Comparison of ENCODE assay signal across 8 mouse cellular contexts in genomic region chr12:108240953-108241588, GRCm38 (mm10). TPM values are rescaled to one million over a fixed set of nuclear protein-coding genes. Genes with fewer than 3 reads are reported as not detected.
DNase-seq lines count a peak whose midpoint lies in the region; ATAC-seq lines count a peak whose summit lies in the region.

No protein-coding gene starts in this region.

- 7% methylated on average over 21 of the region's 21 CpGs for WGBS in hindbrain, embryonic 13.5 days
- 12% methylated on average over 21 of the region's 21 CpGs for WGBS in midbrain, embryonic 12.5 days

- peak; percentile 47 to 58 for DNase-seq in layer of hippocampus, adult 18-20 months (ENCODE audit: low spot score in 2 of 2)
- no peak for DNase-seq in layer of hippocampus, postnatal 10 days (ENCODE audit: low spot score in 2 of 2)
- DNase-seq in thymus, postnatal 10 days (ENCODE audit: low spot score in 2 of 2): no peak

- no peaks in the 10 kb centered on the region for H3K9me3 ChIP-seq in hindbrain, embryonic 13.5 days
- no peaks in the 10 kb centered on the region for H3K9me3 ChIP-seq in midbrain, embryonic 12.5 days

- H3K4me2 ChIP-seq in hindbrain, embryonic 13.5 days: peak overlapping the region; percentile 39
- H3K4me2 ChIP-seq in midbrain, embryonic 12.5 days (replicated peaks): peak overlapping the region; percentile 37

- no peak overlapping the region for H3K4me3 ChIP-seq in hindbrain, embryonic 13.5 days
- no peak overlapping the region for H3K4me3 ChIP-seq in midbrain, embryonic 12.5 days

- peak overlapping the region; percentile 93 for H3K27ac ChIP-seq in hindbrain, embryonic 13.5 days
- peak overlapping the region; percentile 89 for H3K27ac ChIP-seq in midbrain, embryonic 12.5 days (replicated peaks)

- peaks cover 100% of the 10 kb centered on the region for H3K4me1 ChIP-seq in hindbrain, embryonic 13.5 days (replicated peaks)
- H3K4me1 ChIP-seq in midbrain, embryonic 12.5 days: peaks cover 95% of the 10 kb centered on the region

- H3K27me3 ChIP-seq in hindbrain, embryonic 13.5 days: no peaks in the 10 kb centered on the region
- no peaks in the 10 kb centered on the region for H3K27me3 ChIP-seq in midbrain, embryonic 12.5 days

- H3K9ac ChIP-seq in hindbrain, embryonic 13.5 days: peak overlapping the region; percentile 66
- peak overlapping the region; percentile 35 for H3K9ac ChIP-seq in midbrain, embryonic 12.5 days (replicated peaks)

- H3K36me3 ChIP-seq in hindbrain, embryonic 13.5 days: no peaks in the 10 kb centered on the region
- no peaks in the 10 kb centered on the region for H3K36me3 ChIP-seq in midbrain, embryonic 12.5 days

- ATAC-seq in common myeloid progenitor, adult 5-6 weeks (replicated peaks; ENCODE audit: low read depth, poor library complexity, severe bottlenecking): peak; percentile 69
- ATAC-seq in hindbrain, embryonic 13.5 days (ENCODE audit: low FRiP score): peak; percentile 68
- ATAC-seq in midbrain, embryonic 12.5 days (ENCODE audit: low FRiP score, low read depth): peak; percentile 70
- no peak for ATAC-seq in CD4-positive, CD25-positive, alpha-beta regulatory T cell, adult 4 months
- ATAC-seq in activated CD4-positive, CD25-positive, alpha-beta regulatory T cell, adult 4 months: no peak

RNA-seq across cellular contexts. Expression of gene Ccdc85c, which starts 34.2 kb away (rescaled TPM):
- total RNA-seq in layer of hippocampus, adult 18-20 months (2021): 10 to 100 TPM; 66.1 to 72.5 TPM
- total RNA-seq in layer of hippocampus, postnatal 10 days (2021): 10 to 100 TPM; 58.6 to 62.9 TPM
- total RNA-seq in common myeloid progenitor, adult 5-6 weeks (2017): 0.82 and 2.4 TPM in 2 replicates
- polyA plus RNA-seq in hindbrain, embryonic 13.5 days (2015; fragmentation: Nextera tagmentation; extraction: Ambion mirVana): 17.3 and 17.7 TPM in 2 replicates
- 17.0 and 21.6 TPM in 2 replicates for polyA plus RNA-seq in midbrain, embryonic 12.5 days (2016; fragmentation: Nextera tagmentation; extraction: Ambion mirVana)
- under 1 TPM; 0.27 to 0.46 TPM for polyA plus RNA-seq in CD4-positive, CD25-positive, alpha-beta regulatory T cell, adult 4 months (2017; shearing (Covaris generic))
- polyA plus RNA-seq in activated CD4-positive, CD25-positive, alpha-beta regulatory T cell, adult 4 months (2017; shearing (Covaris generic)): under 1 TPM; 0.25 to 0.42 TPM

Comparison
In these comparisons a context has a peak if more than half of its experiments do, and no peak if none do; other contexts are left out.
1. DNase-seq: peak in layer of hippocampus, adult 18-20 months (2 of 2); none in layer of hippocampus, postnatal 10 days (0 of 2) and thymus, postnatal 10 days (0 of 2).
2. ATAC-seq: peak in common myeloid progenitor, adult 5-6 weeks (single experiment), hindbrain, embryonic 13.5 days (single experiment) and midbrain, embryonic 12.5 days (single experiment); none in CD4-positive, CD25-positive, alpha-beta regulatory T cell, adult 4 months (single experiment) and activated CD4-positive, CD25-positive, alpha-beta regulatory T cell, adult 4 months (single experiment).
3. RNA of gene Ccdc85c, which starts 34.2 kb away (polyA plus RNA-seq): 17.3 to 17.7 TPM in hindbrain, embryonic 13.5 days and 17.0 to 21.6 TPM in midbrain, embryonic 12.5 days; 0.27 to 0.46 TPM in CD4-positive, CD25-positive, alpha-beta regulatory T cell, adult 4 months and 0.25 to 0.42 TPM in activated CD4-positive, CD25-positive, alpha-beta regulatory T cell, adult 4 months; every median in the first group is over 10 times any median in the second.